Mouse (Mus musculus) telencephalon, adult 2 months (tissue): ENCODE results near the gene Zfp11.
A peak's percentile ranks its signal among the peaks of the same experiment; 100 is the strongest.

Experiments
- DNase-seq: peaks from one replicate; pipeline ENCODE4 v3.0.0-alpha.2; 2011; ENCODE audit warnings: low read depth, low spot score

Zfp11 gene

GRCm38 (mm10) chr5:129611060-129611459, 58.8 kb downstream of the Zfp11 start:
- peak; percentile 55 for DNase-seq

- DNase-seq: no peak
Observed at GRCm38 (mm10) chr5:129607476-129607875, 62.4 kb downstream of the Zfp11 start.
